Mouse (Mus musculus): ENCODE results near the gene Zfp655. TPM values are rescaled to one million over a fixed set of nuclear protein-coding genes. Genes with fewer than 3 reads are reported as not detected.
"Not testable (repeated sequence)": the region's sequence is repeated elsewhere in the genome, so short reads cannot be mapped to it uniquely, and the experiment has no call there.

Gene Zfp655
- polyA plus RNA-seq, 1 experiment: 33.7 TPM

- H3K27ac ChIP-seq (replicated peaks; ENCODE audit: low read depth, low read length): no peak overlapping the region
- no peaks in the 10 kb centered on the region for H3K4me1 ChIP-seq (ENCODE audit: control insufficient read depth, insufficient read depth, insufficient read length, low read length)
- H3K4me3 ChIP-seq (ENCODE audit: insufficient read depth, low read depth, low read length): no peak overlapping the region
Observed at GRCm38 (mm10) chr5:145211340-145211739, 20.2 kb upstream of the Zfp655 start.

- H3K4me3 ChIP-seq (ENCODE audit: insufficient read depth, low read depth, low read length): no peak overlapping the region
- H3K27ac ChIP-seq (replicated peaks; ENCODE audit: low read depth, low read length): no peak overlapping the region
- no peaks in the 10 kb centered on the region for H3K4me1 ChIP-seq (ENCODE audit: control insufficient read depth, insufficient read depth, insufficient read length, low read length)
Observed at GRCm38 (mm10) chr5:145212216-145212615, 19.3 kb upstream of the Zfp655 start.

GRCm38 (mm10) chr5:145213505-145213904, 18.0 kb upstream of the Zfp655 start:
- no peaks in the 10 kb centered on the region for H3K4me1 ChIP-seq (ENCODE audit: control insufficient read depth, insufficient read depth, insufficient read length, low read length)
- no peak overlapping the region for H3K4me3 ChIP-seq (ENCODE audit: insufficient read depth, low read depth, low read length)
- H3K27ac ChIP-seq (replicated peaks; ENCODE audit: low read depth, low read length): no peak overlapping the region

- Histone ChIP-seq H3K27ac (replicated peaks; ENCODE audit: low read depth, low read length) (no peak overlapping the region), H3K4me3 (ENCODE audit: insufficient read depth, low read depth, low read length) (no peak overlapping the region)
Observed at GRCm38 (mm10) chr5:145214679-145215078, 16.8 kb upstream of the Zfp655 start.

GRCm38 (mm10) chr5:145217746-145218145, 13.8 kb upstream of the Zfp655 start:
- H3K4me1 ChIP-seq (ENCODE audit: control insufficient read depth, insufficient read depth, insufficient read length, low read length): no peaks in the 10 kb centered on the region
- no peak overlapping the region for H3K27ac ChIP-seq (replicated peaks; ENCODE audit: low read depth, low read length)
- no peak overlapping the region for H3K4me3 ChIP-seq (ENCODE audit: insufficient read depth, low read depth, low read length)

More at GRCm38 (mm10) chr5:145214679-145215078, 16.8 kb upstream of the Zfp655 start:
- no peaks in the 10 kb centered on the region for H3K4me1 ChIP-seq (ENCODE audit: control insufficient read depth, insufficient read depth, insufficient read length, low read length)

- Histone ChIP-seq H3K27ac (replicated peaks; ENCODE audit: low read depth, low read length) (no peak overlapping the region), H3K4me3 (ENCODE audit: insufficient read depth, low read depth, low read length) (no peak overlapping the region), H3K4me1 (ENCODE audit: control insufficient read depth, insufficient read depth, insufficient read length, low read length) (no peaks in the 10 kb centered on the region)
Observed at GRCm38 (mm10) chr5:145218206-145218605, 13.3 kb upstream of the Zfp655 start.

GRCm38 (mm10) chr5:145218671-145219070, 12.8 kb upstream of the Zfp655 start:
- Histone ChIP-seq H3K27ac (replicated peaks; ENCODE audit: low read depth, low read length) (no peak overlapping the region), H3K4me1 (ENCODE audit: control insufficient read depth, insufficient read depth, insufficient read length, low read length) (no peaks in the 10 kb centered on the region), H3K4me3 (ENCODE audit: insufficient read depth, low read depth, low read length) (no peak overlapping the region)

GRCm38 (mm10) chr5:145219981-145220380, 11.5 kb upstream of the Zfp655 start:
- no peak overlapping the region for H3K27ac ChIP-seq (replicated peaks; ENCODE audit: low read depth, low read length)
- H3K4me1 ChIP-seq (ENCODE audit: control insufficient read depth, insufficient read depth, insufficient read length, low read length): no peaks in the 10 kb centered on the region
- no peak overlapping the region for H3K4me3 ChIP-seq (ENCODE audit: insufficient read depth, low read depth, low read length)

- H3K4me3 ChIP-seq (ENCODE audit: insufficient read depth, low read depth, low read length): no peak overlapping the region
- no peaks in the 10 kb centered on the region for H3K4me1 ChIP-seq (ENCODE audit: control insufficient read depth, insufficient read depth, insufficient read length, low read length)
- no peak overlapping the region for H3K27ac ChIP-seq (replicated peaks; ENCODE audit: low read depth, low read length)
Observed at GRCm38 (mm10) chr5:145222840-145223239, 8.7 kb upstream of the Zfp655 start.

GRCm38 (mm10) chr5:145223395-145223794, 8.1 kb upstream of the Zfp655 start:
- Histone ChIP-seq H3K27ac (replicated peaks; ENCODE audit: low read depth, low read length) (no peak overlapping the region), H3K4me3 (ENCODE audit: insufficient read depth, low read depth, low read length) (no peak overlapping the region), H3K4me1 (ENCODE audit: control insufficient read depth, insufficient read depth, insufficient read length, low read length) (no peaks in the 10 kb centered on the region)

GRCm38 (mm10) chr5:145226453-145226852, 5.1 kb upstream of the Zfp655 start:
- H3K4me1 ChIP-seq (ENCODE audit: control insufficient read depth, insufficient read depth, insufficient read length, low read length): peaks cover 2% of the 10 kb centered on the region; the same call in 1 of the 2 replicates
- no peak overlapping the region for H3K4me3 ChIP-seq (ENCODE audit: insufficient read depth, low read depth, low read length)
- H3K27ac ChIP-seq (replicated peaks; ENCODE audit: low read depth, low read length): no peak overlapping the region

- H3K4me3 ChIP-seq (ENCODE audit: insufficient read depth, low read depth, low read length); H3K27ac ChIP-seq (replicated peaks; ENCODE audit: low read depth, low read length); H3K4me1 ChIP-seq (ENCODE audit: control insufficient read depth, insufficient read depth, insufficient read length, low read length): not testable (repeated sequence)
Observed at GRCm38 (mm10) chr5:145229283-145229682, 2.2 kb upstream of the Zfp655 start.

GRCm38 (mm10) chr5:145230641-145231040, 874 bp upstream of the Zfp655 start:
- peaks cover 2% of the 10 kb centered on the region; the same call in 1 of the 2 replicates for H3K4me1 ChIP-seq (ENCODE audit: control insufficient read depth, insufficient read depth, insufficient read length, low read length)
- H3K27ac ChIP-seq (replicated peaks; ENCODE audit: low read depth, low read length): peak overlapping the region; percentile 98
- H3K4me3 ChIP-seq (ENCODE audit: insufficient read depth, low read depth, low read length): no peak overlapping the region

- H3K4me3 ChIP-seq (ENCODE audit: insufficient read depth, low read depth, low read length): peak overlapping the region; percentile 84
- H3K27ac ChIP-seq (replicated peaks; ENCODE audit: low read depth, low read length): peak overlapping the region; percentile 81
- peaks cover 2% of the 10 kb centered on the region; the same call in 1 of the 2 replicates for H3K4me1 ChIP-seq (ENCODE audit: control insufficient read depth, insufficient read depth, insufficient read length, low read length)
Observed at GRCm38 (mm10) chr5:145231893-145232411, 437 bp downstream of the Zfp655 start.

- no peak overlapping the region for H3K27ac ChIP-seq (replicated peaks; ENCODE audit: low read depth, low read length)
- no peak overlapping the region for H3K4me3 ChIP-seq (ENCODE audit: insufficient read depth, low read depth, low read length)
- H3K4me1 ChIP-seq (ENCODE audit: control insufficient read depth, insufficient read depth, insufficient read length, low read length): peaks cover 2% of the 10 kb centered on the region; the same call in 1 of the 2 replicates
Observed at GRCm38 (mm10) chr5:145234636-145235035, 3.1 kb downstream of the Zfp655 start.

- no peak overlapping the region for H3K4me3 ChIP-seq (ENCODE audit: insufficient read depth, low read depth, low read length)
- no peak overlapping the region for H3K27ac ChIP-seq (replicated peaks; ENCODE audit: low read depth, low read length)
- no peaks in the 10 kb centered on the region for H3K4me1 ChIP-seq (ENCODE audit: control insufficient read depth, insufficient read depth, insufficient read length, low read length)
Observed at GRCm38 (mm10) chr5:145249520-145249919, 18.0 kb downstream of the Zfp655 start.
